Mouse (Mus musculus) limb, embryonic 11.5 days (tissue): Measurements from ENCODE around the gene Sh3pxd2a. TPM values are rescaled to one million over a fixed set of nuclear protein-coding genes. Genes with fewer than 3 reads are reported as not detected.

Experiments used
- ATAC-seq: fragments of 200-750 bp; cut with Nextera tagmentation; 2 replicates; pipeline ENCODE4 v1.8.0; 2017; ENCODE audit warnings: low read depth; ENCODE audit not compliant: insufficient number of reproducible peaks, low FRiP score, low TSS enrichment
- DNase-seq: peaks from one replicate; pipeline ENCODE4 v3.0.0-alpha.2; 2015; ENCODE audit warnings: low spot score
- H3K27ac ChIP-seq: fragments of 300-500 bp; sonication (generic); replicated peaks from 2 replicates; pipeline ENCODE4 v1.5.1; 2014; ENCODE audit warnings: low read depth, mild to moderate bottlenecking, low read length
- H3K27me3 ChIP-seq: fragments of 300-500 bp; sonication (generic); 2 replicates; pipeline ENCODE4 v1.6.1; 2014; ENCODE audit warnings: mild to moderate bottlenecking, low read length, mixed read lengths; ENCODE audit not compliant: control insufficient read depth, insufficient read depth
- H3K36me3 ChIP-seq: fragments of 300-500 bp; sonication (generic); 2 replicates; pipeline ENCODE4 v1.6.1; 2014; ENCODE audit warnings: mild to moderate bottlenecking, low read length, moderate library complexity, mixed read lengths; ENCODE audit not compliant: control insufficient read depth, insufficient read depth
- H3K4me1 ChIP-seq: fragments of 300-500 bp; sonication (generic); 2 replicates; pipeline ENCODE4 v1.6.1; 2014; ENCODE audit warnings: low read length, mixed read lengths; ENCODE audit not compliant: control insufficient read depth, insufficient read depth
- H3K4me2 ChIP-seq: fragments of 300-500 bp; sonication (generic); 2 replicates; pipeline ENCODE4 v1.6.1; 2014; ENCODE audit warnings: low read depth, mild to moderate bottlenecking, moderate library complexity; ENCODE audit not compliant: severe bottlenecking
- H3K4me3 ChIP-seq: fragments of 300-500 bp; sonication (generic); 2 replicates; pipeline ENCODE4 v1.5.1; 2014; ENCODE audit warnings: low read depth, low read length
- H3K9ac ChIP-seq: fragments of 300-500 bp; sonication (generic); 2 replicates; pipeline ENCODE4 v1.6.1; 2014; ENCODE audit warnings: mild to moderate bottlenecking, low read length
- H3K9me3 ChIP-seq: fragments of 300-500 bp; sonication (generic); 2 replicates; pipeline ENCODE4 v1.6.1; 2016; ENCODE audit warnings: low read length; ENCODE audit not compliant: control insufficient read depth
- WGBS: fragments of 180-500 bp; shearing (Covaris S2); extraction: QIAGEN DNeasy Blood & Tissue Kit; methylation state at CpG from one replicate; pipeline ENCODE4 v1.1.7; 2014; 5-methylcytosine and 5-hydroxymethylcytosine counted together
- polyA plus RNA-seq: library from polyadenylated mRNA; unstranded; fragments of >200 nt; fragmentation: Nextera tagmentation; extraction: Ambion mirVana; gene quantifications from 2 replicates; pipeline ENCODE4 v1.2.1, GENCODE M21; 2014

The Sh3pxd2a gene
- polyA plus RNA-seq, 1 experiment from 2014 or later, result 10.4 TPM

DNA sequence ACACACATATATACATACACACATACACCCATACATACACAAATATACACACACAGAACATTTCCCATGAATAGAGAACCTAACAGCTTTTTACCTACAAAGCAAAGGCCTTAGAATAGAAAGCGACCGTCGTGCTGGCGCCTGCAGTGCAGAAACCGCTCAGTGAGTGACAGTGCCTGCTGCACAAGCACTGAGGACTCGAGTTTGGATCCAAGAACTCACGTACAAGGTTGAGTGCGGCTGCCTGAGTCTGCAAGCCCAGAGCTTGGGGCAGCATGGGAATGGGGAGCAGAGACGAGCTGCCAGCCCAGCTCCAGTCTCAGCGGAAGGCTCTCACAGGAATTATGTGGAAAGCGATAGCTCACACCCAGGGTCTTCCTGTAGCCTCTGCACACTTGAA, 43.7 kb downstream of the Sh3pxd2a start:
- no peak overlapping the region for H3K27ac ChIP-seq
- H3K27me3 ChIP-seq, result no peaks in the 10 kb centered on the region
- no peak for DNase-seq

GRCm38 (mm10) chr19:47419208-47419607, 45.0 kb downstream of the Sh3pxd2a start:
- 85% methylated on average over 8 of the region's 8 CpGs for WGBS
- Histone ChIP-seq H3K9me3 (no peaks in the 10 kb centered on the region), H3K4me2 (no peak overlapping the region), H3K36me3 (no peaks in the 10 kb centered on the region), H3K4me1 (no peaks in the 10 kb centered on the region), H3K9ac (no peak overlapping the region), H3K27me3 (no peaks in the 10 kb centered on the region), H3K4me3 (no peak overlapping the region), H3K27ac (no peak overlapping the region)
- no peak for ATAC-seq
- no peak for DNase-seq

More for the DNA sequence above, 43.7 kb downstream of the Sh3pxd2a start:
- no peaks in the 10 kb centered on the region for H3K4me1 ChIP-seq
- H3K4me3 ChIP-seq, result no peak overlapping the region
- no peak overlapping the region for H3K9ac ChIP-seq
- no peak overlapping the region for H3K4me2 ChIP-seq
- no peak for ATAC-seq
- no peaks in the 10 kb centered on the region for H3K36me3 ChIP-seq
- 91% methylated on average over 11 of the region's 11 CpGs for WGBS
- H3K9me3 ChIP-seq, result no peaks in the 10 kb centered on the region

- H3K9ac ChIP-seq, result no peak overlapping the region
- 88% methylated on average over 12 of the region's 12 CpGs for WGBS
- ATAC-seq, result no peak
Measured at GRCm38 (mm10) chr19:47416161-47416560, 48.0 kb downstream of the Sh3pxd2a start.

DNA sequence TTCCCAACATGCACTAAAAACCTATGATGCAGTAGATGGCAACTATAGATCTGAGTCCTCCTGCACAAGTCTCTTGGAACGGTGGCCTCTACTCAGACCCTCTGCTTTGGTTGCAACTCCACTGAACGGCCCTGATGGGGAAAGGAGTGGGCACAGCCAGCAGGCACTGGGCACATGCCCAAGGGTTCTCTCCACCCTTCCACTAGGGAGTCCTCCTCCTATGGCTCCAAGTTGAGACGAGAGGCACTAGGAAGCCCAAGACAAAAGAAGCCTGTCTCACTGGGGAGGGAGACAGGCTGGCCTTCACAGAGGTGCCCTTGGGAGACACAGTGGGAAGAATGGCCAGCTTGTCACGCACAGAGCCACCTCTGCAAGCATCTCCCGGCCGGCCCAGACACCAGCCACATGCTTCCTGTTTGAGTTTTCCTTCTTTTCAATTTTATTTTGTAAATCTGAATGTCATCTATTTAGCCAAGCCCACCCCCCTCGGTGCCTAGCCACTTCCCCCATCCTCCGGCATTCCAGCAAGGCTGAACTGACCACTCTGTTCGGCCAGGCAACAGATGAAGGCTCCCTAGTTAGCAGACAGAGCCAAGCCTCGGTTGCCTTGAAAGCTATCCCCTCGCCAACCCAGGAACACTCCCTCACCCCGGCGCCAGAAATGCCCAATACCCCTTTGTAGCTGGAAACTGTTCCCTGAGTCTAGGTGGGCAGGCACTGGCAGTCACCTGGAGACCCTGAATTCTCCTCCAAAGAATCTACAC, 49.9 kb downstream of the Sh3pxd2a start:
- Histone ChIP-seq H3K36me3 (no peaks in the 10 kb centered on the region), H3K4me1 (0 out of 2 replicates have a peak, but pooled peaks cover 5% of the 10 kb centered on the region), H3K9me3 (no peaks in the 10 kb centered on the region; the same call in 1 of the 2 replicates), H3K4me3 (no peak overlapping the region), H3K4me2 (no peak overlapping the region), H3K9ac (no peak overlapping the region), H3K27ac (no peak overlapping the region), H3K27me3 (no peaks in the 10 kb centered on the region)
- DNase-seq (no peak), ATAC-seq (no peak)
- WGBS, result 82% methylated on average over 13 of the region's 13 CpGs

More at GRCm38 (mm10) chr19:47416161-47416560, 48.0 kb downstream of the Sh3pxd2a start:
- no peaks in the 10 kb centered on the region for H3K36me3 ChIP-seq
- no peaks in the 10 kb centered on the region for H3K4me1 ChIP-seq
- no peaks in the 10 kb centered on the region for H3K27me3 ChIP-seq
- no peaks in the 10 kb centered on the region; the same call in 1 of the 2 replicates for H3K9me3 ChIP-seq
- H3K4me2 ChIP-seq, result no peak overlapping the region
- H3K27ac ChIP-seq, result no peak overlapping the region
- H3K4me3 ChIP-seq, result no peak overlapping the region
- DNase-seq, result no peak

GRCm38 (mm10) chr19:47413458-47414005, 50.7 kb downstream of the Sh3pxd2a start:
- DNase-seq, result no peak
- H3K9ac ChIP-seq, result no peak overlapping the region
- WGBS, result 90% methylated on average over 6 of the region's 6 CpGs
- no peak for ATAC-seq
- no peaks in the 10 kb centered on the region; the same call in 1 of the 2 replicates for H3K9me3 ChIP-seq
- no peaks in the 10 kb centered on the region for H3K36me3 ChIP-seq
- H3K27me3 ChIP-seq, result no peaks in the 10 kb centered on the region
- no peak overlapping the region for H3K27ac ChIP-seq
- H3K4me1 ChIP-seq, result peaks cover 11% of the 10 kb centered on the region; the same call in 1 of the 2 replicates
- no peak overlapping the region for H3K4me3 ChIP-seq
- no peak overlapping the region for H3K4me2 ChIP-seq

DNA sequence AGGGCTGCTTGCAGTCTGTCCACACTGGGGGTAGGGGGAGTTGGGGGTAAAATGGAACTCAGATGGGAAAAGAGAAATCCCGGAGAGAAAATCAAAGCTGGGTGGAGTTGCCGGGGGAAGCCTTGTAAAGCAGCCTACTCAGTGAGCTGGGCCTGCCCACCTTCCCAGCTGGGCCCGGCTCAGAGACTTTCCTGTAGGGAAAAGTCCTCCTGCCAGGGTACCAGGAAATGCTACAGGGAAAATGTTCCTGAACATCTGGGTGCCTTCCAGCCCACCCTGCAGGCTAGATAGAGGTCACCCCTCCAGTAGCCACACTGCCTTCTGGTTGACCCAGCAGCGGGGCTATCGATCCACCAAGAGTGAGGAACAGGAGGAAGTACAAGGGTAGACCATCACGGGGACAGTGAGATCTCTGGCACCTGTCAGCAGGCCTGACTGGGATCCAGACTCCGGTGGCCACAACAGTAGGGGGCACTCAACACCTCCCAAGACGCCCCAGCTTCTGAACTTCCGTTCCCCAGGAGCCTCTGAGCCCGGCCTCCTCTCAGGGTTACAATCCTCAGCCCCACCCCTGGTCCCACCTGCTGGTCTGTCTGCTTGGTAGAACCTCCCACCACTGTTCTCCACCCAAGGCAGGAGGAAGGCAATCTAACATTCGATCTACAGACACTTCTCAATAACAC, 51.5 kb downstream of the Sh3pxd2a start:
- Histone ChIP-seq H3K27me3 (no peaks in the 10 kb centered on the region), H3K27ac (no peak overlapping the region), H3K4me1 (peaks cover 12% of the 10 kb centered on the region; the same call in 1 of the 2 replicates), H3K36me3 (no peaks in the 10 kb centered on the region), H3K4me3 (no peak overlapping the region), H3K9me3 (peaks cover 2% of the 10 kb centered on the region; the same call in 1 of the 2 replicates), H3K4me2 (no peak overlapping the region), H3K9ac (no peak overlapping the region)
- no peak for ATAC-seq
- DNase-seq, result no peak
- 70% methylated on average over 11 of the region's 11 CpGs for WGBS

DNA sequence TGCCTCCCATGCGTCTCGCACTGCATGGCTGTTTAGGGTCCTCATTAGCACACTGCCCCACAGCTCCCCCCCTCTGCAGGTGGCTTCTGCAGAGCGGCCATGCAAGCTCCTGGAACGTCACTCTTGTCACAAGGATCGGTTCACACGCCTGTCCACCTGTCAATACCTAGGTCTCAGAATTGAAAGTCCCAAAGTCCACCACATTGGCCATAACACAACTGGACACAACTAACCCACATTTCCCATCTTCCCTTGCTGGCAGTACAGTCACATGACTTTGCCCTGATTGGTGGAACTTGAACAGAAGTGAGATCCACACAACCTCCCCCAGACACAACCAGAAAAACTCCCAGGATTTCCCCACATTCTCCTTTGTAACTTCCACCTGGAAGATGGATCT, 53.9 kb downstream of the Sh3pxd2a start:
- H3K4me3 ChIP-seq, result no peak overlapping the region
- H3K9ac ChIP-seq, result no peak overlapping the region
- H3K27ac ChIP-seq, result no peak overlapping the region
- ATAC-seq, result no peak
- peaks cover 12% of the 10 kb centered on the region; the same call in 1 of the 2 replicates for H3K4me1 ChIP-seq
- H3K27me3 ChIP-seq, result no peaks in the 10 kb centered on the region
- 79% methylated on average over 6 of the region's 6 CpGs for WGBS
- DNase-seq, result no peak
- H3K4me2 ChIP-seq, result no peak overlapping the region
- no peaks in the 10 kb centered on the region for H3K36me3 ChIP-seq
- peaks cover 2% of the 10 kb centered on the region; the same call in 1 of the 2 replicates for H3K9me3 ChIP-seq

GRCm38 (mm10) chr19:47409142-47409541, 55.1 kb downstream of the Sh3pxd2a start:
- Histone ChIP-seq H3K9me3 (peaks cover 2% of the 10 kb centered on the region; the same call in 1 of the 2 replicates), H3K36me3 (no peaks in the 10 kb centered on the region), H3K4me1 (peaks cover 12% of the 10 kb centered on the region; the same call in 1 of the 2 replicates), H3K4me3 (no peak overlapping the region), H3K4me2 (no peak overlapping the region), H3K27me3 (no peaks in the 10 kb centered on the region), H3K27ac (no peak overlapping the region; the same call in 1 of the 2 replicates), H3K9ac (no peak overlapping the region)
- ATAC-seq (no peak), DNase-seq (no peak)
